Mouse (Mus musculus) ES-Bruce4 (cell line): ENCODE data around the gene Ntrk1.

ENCODE experiments used
- CTCF ChIP-seq: IDR thresholded peaks from one replicate; pipeline ENCODE4 v1.8.1; 2011; ENCODE audit warnings: low read depth, low read length
- EP300 ChIP-seq: IDR thresholded peaks from 2 replicates; pipeline ENCODE4 v1.6.1; 2011; ENCODE audit warnings: low read depth, low read length; ENCODE audit not compliant: insufficient read depth
- POLR2A ChIP-seq: IDR thresholded peaks from one replicate; pipeline ENCODE4 v1.8.1; 2011; ENCODE audit warnings: low read length; ENCODE audit not compliant: insufficient read depth

DNA sequence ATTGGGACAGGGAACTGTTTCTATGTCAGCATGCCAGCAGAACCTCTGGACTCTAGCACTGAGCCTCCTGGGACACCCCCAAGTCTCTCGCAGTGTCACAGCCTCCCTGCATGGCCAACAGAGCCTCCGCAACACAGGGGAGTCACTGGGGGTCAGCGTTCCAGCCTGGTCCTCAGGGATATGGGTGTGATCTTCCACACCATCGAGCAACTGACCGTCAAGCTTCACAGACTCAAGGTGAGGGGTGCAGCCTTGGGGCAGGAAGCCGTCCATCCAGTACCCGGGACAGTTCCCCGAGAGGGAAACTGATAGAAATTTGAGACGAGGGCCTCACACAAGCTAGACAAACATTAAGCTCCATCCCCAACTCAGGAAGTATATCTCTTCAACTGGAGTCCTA lies 59.6 kb downstream of the Ntrk1 start:
- TF ChIP-seq POLR2A = no peak
- TF ChIP-seq CTCF = no peak
- no peak for TF ChIP-seq EP300
